Mouse (Mus musculus) CH12.LX (cell line): Measurements from ENCODE around the gene Ccl22.

Source experiments
- CTCF ChIP-seq, 2 experiments: IDR thresholded peaks in 1 of 2; conservative IDR thresholded peaks in 1 of 2; 2 replicates each; pipeline ENCODE4 v1.5.1; 2011 to 2012; ENCODE audit warnings: low read depth in 2 of 2, low read length in 2 of 2, improper control_type of control experiment in 1 of 2, inconsistent platforms in 1 of 2, mild to moderate bottlenecking in 1 of 2, moderate library complexity in 1 of 2
- ELF1 ChIP-seq: IDR thresholded peaks from 2 replicates; pipeline ENCODE4 v1.6.1; 2014; ENCODE audit warnings: low read depth, mild to moderate bottlenecking, inconsistent platforms, low read length, improper control_type of control experiment
- EP300 ChIP-seq: IDR thresholded peaks from 2 replicates; pipeline ENCODE4 v1.6.1; 2011; ENCODE audit warnings: low read length, improper control_type of control experiment
- HCFC1 ChIP-seq: IDR thresholded peaks from 2 replicates; pipeline ENCODE4 v1.6.1; 2012; ENCODE audit warnings: low read depth, mild to moderate bottlenecking, inconsistent platforms, low read length, improper control_type of control experiment
- IRF4 ChIP-seq: IDR thresholded peaks from 2 replicates; pipeline ENCODE4 v1.6.1; 2014; ENCODE audit warnings: low read depth, mild to moderate bottlenecking, inconsistent platforms, low read length, improper control_type of control experiment
- JUN ChIP-seq: IDR thresholded peaks from 2 replicates; pipeline ENCODE4 v1.6.1; 2011; ENCODE audit warnings: low read depth, mild to moderate bottlenecking, low read length, improper control_type of control experiment, moderate library complexity; ENCODE audit not compliant: insufficient read depth
- KAT2A ChIP-seq: IDR thresholded peaks from 2 replicates; pipeline ENCODE4 v1.6.1; 2012; ENCODE audit warnings: low read length, improper control_type of control experiment, inconsistent platforms; ENCODE audit not compliant: insufficient replicate concordance
- MAFK ChIP-seq: IDR thresholded peaks from 2 replicates; pipeline ENCODE4 v1.6.1; 2011; ENCODE audit warnings: low read length, improper control_type of control experiment; ENCODE audit not compliant: insufficient replicate concordance
- MAX ChIP-seq: IDR thresholded peaks from 2 replicates; pipeline ENCODE4 v1.6.1; 2011; ENCODE audit warnings: low read length, improper control_type of control experiment
- NELFE ChIP-seq: IDR thresholded peaks from 2 replicates; pipeline ENCODE4 v1.6.1; 2011; ENCODE audit warnings: low read depth, low read length, improper control_type of control experiment
- NRF1 ChIP-seq: IDR thresholded peaks from 2 replicates; pipeline ENCODE4 v1.6.1; 2014; ENCODE audit warnings: low read depth, mild to moderate bottlenecking, inconsistent platforms, low read length, improper control_type of control experiment, moderate library complexity
- POLR2A ChIP-seq: IDR thresholded peaks from 2 replicates; pipeline ENCODE4 v1.6.1; 2011; ENCODE audit warnings: low read depth, mild to moderate bottlenecking, improper control_type of control experiment, low read length
- TCF12 ChIP-seq: IDR thresholded peaks from 2 replicates; pipeline ENCODE4 v1.6.1; 2014; ENCODE audit warnings: low read depth, mild to moderate bottlenecking, inconsistent platforms, low read length, improper control_type of control experiment

DNA sequence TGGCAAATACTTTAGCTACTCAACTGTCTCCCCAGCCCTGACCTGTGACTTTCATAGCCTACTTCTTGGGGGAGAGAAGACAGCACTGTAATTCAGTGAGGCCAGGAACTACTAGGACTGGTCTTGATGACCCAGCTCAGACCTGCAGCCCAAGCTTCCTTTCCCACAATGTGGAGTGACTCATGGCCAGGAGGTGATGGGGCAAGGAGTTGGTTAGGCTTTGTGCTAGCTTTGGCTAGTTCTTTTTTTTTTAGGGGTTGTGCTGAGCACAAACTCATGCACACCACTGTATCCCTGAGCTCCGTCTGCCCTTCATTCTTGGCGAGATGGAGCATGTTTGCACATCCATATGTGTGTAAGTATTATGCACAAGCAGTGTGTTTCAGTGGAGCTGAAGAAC is 31.0 kb downstream of the Ccl22 start:
- TF ChIP-seq CTCF (conservative IDR thresholded peaks at IDR 0.05 in 1 of 2, IDR thresholded peaks at IDR 0.05 in 1 of 2; ENCODE audit: low read depth in 2 of 2, low read length in 2 of 2) (no peak), NRF1 (no peak), MAFK (no peak; the same call in 1 of the 2 replicates), POLR2A (no peak; the same call in 1 of the 2 replicates), JUN (no peak), TCF12 (no peak), IRF4 (no peak), EP300 (no peak), KAT2A (no peak), ELF1 (no peak), MAX (no peak), NELFE (no peak), HCFC1 (no peak)
